Mouse (Mus musculus) left cerebral cortex, adult 9 months (tissue): ENCODE measurements around the gene Aldh2.
"Not testable (repeated sequence)": the region's sequence is repeated elsewhere in the genome, so short reads cannot be mapped to it uniquely, and the experiment has no call there.

Source experiments
- DNase-seq, 2 experiments: peaks; one replicate each; pipeline ENCODE4 v3.0.0; 2022; ENCODE audit warnings: low spot score in 2 of 2

The Aldh2 gene

DNA sequence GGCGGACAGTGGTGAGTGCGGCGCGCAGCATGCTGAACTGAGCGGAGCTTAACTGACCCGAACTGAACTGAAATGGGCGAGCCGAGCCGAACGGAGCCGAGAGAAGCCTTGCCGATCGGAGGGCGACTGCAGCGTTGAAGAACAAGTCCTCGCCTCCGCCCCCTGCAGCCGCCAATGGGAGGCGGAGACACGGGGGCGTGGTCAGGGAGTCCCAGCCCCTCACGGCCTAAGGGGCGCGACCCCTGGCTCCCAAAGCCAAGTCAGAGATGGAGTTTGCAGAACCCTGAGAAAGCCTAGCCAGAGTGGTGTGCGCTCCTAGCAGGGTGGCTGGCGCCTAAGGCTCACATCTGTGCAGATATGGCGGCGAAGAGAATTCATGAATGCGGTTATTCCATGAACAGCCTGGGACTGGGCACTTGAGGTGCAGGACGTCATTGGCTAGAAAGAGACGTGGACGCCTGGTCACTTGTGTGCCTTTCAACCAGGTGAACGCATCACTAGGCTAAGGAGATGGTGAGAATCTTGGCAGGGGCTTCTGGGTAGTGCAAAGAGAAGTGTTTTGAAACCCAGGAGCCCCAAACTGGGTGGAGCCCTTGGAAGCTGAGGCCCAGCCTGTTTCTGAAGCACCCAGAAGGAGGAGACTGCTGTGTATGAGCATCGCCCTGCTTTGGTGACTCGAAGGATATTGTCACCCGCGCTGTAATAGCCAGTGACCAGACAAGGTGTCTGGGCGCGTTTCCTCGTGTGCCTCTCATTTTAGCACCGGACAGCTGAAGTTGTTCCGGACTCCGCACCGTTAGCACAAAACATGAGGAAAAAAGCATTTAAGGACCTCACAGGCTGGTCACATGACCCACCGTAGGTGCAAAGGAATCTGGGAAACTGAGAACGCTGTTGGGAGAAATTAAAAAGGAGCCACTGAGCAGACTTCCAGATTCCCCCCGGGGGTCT is at the start of gene Aldh2:
Aldh2 (minus strand) TSS at position 374 of the 951 bp plus-strand sequence.
- DNase-seq: peak; percentile 32 to 71

DNA sequence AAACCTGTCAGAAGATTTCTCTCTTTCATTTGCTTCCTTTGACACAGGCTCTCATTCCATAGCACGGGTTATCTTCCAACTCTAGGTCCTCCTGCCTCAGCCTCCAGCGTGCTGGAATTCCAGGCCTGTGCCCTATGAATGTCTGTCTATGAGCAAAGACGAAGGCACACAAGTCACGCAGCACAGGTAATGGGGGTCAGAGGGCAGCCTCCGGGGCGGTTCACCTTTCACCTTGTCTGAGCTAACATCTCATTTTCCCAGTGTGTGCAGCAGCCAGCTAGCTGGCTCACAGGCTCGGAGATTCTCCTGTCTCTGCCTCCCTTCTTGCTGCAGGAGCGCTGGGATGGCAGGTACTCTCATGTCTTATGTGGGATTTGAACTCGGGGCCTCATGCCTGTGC is 46.0 kb upstream of the Aldh2 start:
- no peak for DNase-seq

DNA sequence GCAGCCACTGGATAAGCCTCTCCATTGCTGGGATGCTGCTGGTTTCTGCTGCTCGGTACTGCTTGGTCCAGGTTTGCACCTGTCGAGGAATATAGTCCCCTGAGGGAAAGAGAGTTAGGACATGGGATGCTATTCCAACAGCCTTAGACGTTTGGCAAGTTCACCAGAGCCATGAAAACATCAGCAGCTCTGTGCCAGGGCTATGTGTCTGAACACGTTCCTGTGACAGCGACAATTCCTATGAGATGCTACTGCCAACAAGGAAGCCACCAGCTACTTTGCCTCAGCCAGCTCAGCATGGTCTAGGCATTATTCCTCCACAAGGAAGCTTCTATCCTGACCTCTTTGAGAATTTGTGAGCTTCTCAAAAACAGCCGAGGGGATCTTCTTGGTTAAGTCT is 43.7 kb upstream of the Aldh2 start:
- no peak for DNase-seq

DNA sequence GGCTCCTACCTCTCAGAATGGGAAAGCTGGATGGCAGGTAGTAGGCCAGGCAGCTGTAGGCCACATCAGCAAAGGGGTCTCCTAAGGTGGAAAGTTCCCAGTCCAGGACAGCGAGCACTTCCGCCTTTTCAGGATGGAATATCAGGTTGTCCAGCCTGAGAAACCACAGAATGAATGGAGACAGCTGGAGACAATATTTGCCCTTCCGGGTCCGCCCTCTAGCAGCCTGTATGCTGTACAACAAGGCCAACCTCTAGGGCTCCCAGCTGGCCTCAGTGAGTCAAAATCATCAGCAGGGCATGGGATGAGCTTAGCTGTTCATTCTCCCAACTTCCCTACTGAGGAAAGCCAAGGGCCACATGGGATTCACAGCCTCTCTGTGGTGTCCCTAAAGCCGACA is 41.0 kb upstream of the Aldh2 start:
- no peak for DNase-seq

- DNase-seq: no peak
Observed at GRCm38 (mm10) chr5:121632804-121633203, 39.2 kb upstream of the Aldh2 start.

DNA sequence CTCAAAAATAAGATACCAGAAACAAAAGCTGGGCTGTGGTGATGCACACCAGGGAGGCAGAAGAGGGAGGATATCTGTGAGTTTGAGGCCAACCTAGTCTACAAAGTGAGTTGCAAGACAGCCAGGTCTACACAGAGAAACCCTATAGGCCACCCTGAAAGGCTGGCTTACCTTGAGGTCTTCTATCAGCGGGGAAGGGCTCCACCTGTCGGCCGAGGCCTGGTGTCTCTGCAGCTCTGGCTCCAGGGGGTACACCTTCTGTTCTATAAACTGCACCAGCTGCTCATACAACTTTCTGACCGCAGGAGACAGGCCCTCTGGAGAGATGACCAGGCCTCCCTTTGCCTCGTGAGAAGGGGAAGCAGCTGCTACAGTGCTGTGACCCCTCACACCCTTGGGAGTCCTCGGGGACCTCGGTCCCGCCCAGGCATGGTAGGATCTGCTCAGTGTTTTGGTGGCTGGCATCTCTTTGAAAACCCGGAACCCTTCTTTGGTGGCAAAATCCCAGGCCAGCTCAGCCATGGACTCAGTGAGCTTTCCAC is 37.6 kb upstream of the Aldh2 start:
- not testable (repeated sequence) for DNase-seq

DNA sequence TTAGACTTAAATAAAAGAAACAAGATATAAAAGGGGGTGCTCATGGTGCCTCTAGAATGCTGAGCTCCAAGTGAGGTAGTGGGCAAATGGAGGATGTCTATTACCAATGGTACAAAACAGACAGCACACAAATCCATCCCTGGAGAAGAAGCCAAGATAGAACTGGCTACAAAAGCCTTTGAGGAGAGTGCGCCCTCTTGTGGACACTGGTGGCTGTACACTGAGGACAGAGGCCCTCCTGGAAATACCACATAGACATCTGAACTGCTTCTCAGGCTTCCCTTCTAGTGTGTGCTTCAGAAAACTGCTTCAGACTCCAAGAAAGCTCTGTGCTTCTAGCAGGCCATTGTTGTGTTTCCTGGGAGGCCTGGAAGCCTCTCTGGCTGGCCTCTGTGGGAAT is 34.2 kb upstream of the Aldh2 start:
- peak in 1 of 2 experiments; percentile 74 for DNase-seq

GRCm38 (mm10) chr5:121623241-121623640 is 29.6 kb upstream of the Aldh2 start:
- DNase-seq: no peak

DNA sequence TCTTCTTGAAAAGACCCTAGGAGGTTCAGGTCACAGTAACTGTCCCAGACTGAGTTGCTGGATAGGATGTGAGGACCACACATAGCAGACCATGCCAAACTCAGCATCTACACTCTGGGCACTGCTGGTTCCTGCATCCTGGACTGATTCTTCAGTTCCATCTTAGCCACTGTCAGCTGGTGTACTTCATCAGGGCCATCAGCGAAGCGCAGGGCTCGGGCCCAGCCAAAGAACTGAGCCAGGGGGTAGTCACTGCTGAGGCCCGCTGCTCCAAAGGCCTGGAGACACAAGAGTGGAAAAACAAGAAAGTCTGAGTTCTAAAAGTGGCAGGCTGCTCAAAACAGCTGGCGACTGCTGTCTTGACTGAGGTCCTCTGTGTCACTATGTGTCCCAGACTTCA is 27.5 kb upstream of the Aldh2 start:
- DNase-seq: no peak

DNA sequence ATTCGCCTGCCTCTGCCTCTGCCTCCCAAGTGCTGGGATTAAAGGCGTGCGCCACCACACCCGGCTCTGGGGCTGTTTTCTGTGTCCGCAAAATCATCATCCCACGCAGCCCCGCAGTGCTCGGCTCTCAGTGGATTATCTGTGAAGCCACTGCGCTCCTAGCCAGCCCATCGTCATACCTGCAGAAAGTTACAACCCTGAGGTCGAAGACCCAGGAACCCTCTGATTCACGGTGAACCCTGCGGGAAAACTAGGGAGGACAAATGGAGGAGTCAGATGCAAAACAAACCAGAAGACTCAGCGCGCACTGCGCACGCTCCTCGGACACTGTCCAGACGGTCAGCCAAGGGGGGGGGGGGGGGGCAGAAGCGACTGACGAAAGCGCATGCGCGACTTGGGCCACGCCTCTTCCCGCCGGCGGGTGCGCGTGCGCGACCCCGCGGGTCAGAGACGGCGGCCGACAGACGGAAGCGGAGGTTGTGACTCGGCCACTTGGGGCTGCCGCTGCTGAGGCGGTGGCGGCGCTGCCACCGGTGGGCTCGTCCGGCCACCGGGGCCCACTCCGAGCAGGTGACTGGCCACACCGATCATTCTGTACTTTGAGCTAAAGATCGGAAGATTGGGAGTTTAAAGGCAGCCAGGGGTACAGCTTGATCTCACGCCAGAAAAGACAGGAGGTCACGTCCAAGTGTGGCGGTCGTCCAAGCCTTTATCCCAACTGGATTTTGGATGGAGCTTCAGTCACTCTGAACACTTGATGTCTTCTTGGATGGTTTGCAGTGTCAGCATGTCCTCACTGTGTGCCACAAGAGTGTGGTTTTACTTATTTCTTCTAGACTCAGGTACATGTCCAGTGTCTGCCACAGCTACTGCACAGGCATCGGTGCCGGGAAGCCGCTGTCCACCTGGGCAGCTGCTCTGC is 25.2 kb upstream of the Aldh2 start, which contains the start of gene Acad12:
Acad12 (minus strand) TSS at position 347 of the 922 bp plus-strand sequence.
- peak in 1 of 2 experiments; percentile 70 for DNase-seq

- not testable (repeated sequence) for DNase-seq
Observed at GRCm38 (mm10) chr5:121614921-121615320, 21.3 kb upstream of the Aldh2 start.

DNA sequence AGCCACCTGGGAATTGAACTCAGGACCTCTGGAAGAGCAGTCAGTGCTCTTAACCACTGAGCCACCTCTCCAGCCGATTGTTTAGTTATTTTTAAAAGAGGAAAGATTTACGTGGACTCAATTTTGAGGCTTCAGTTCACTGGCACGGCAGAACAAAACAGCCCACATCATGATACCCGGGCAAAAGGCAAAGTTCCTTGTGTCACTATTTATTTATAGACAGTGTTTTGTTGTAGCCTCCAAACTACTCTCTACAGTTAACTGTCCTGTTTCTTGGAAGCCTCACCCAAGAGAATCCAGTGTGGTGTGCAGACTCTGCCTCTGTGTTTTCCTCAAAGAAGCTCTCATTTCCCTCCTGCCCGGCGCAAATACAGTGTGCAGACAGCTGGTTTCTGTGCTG is 18.4 kb upstream of the Aldh2 start:
- DNase-seq: no peak

- DNase-seq: not testable (repeated sequence)
Observed at GRCm38 (mm10) chr5:121609556-121610135, 16.0 kb upstream of the Aldh2 start.

GRCm38 (mm10) chr5:121606151-121606550 is 12.5 kb upstream of the Aldh2 start:
- DNase-seq: peak in 1 of 2 experiments; percentile 82

DNA sequence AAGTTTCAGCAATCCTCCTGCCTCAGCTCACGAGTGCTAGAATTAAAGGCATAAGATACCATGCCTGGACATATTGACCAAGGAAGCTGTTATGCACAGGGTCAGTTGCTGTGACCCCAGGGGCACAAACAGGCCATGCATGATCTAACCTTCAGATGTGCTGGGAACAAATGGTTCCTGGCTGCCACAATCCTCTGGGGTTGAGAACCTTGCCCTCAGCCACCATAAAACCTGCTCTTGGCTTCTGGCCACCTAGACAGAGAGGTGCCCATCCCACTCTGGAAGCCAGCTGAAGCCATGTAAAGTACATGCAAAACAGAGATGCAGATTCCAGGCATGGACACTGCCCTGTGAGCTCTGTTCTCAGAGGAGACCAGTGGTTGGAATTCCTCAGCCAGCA is 10.2 kb upstream of the Aldh2 start:
- DNase-seq: not testable (repeated sequence)

GRCm38 (mm10) chr5:121601547-121602299 is 8.1 kb upstream of the Aldh2 start:
- peak in 1 of 2 experiments; percentile 93 for DNase-seq

DNA sequence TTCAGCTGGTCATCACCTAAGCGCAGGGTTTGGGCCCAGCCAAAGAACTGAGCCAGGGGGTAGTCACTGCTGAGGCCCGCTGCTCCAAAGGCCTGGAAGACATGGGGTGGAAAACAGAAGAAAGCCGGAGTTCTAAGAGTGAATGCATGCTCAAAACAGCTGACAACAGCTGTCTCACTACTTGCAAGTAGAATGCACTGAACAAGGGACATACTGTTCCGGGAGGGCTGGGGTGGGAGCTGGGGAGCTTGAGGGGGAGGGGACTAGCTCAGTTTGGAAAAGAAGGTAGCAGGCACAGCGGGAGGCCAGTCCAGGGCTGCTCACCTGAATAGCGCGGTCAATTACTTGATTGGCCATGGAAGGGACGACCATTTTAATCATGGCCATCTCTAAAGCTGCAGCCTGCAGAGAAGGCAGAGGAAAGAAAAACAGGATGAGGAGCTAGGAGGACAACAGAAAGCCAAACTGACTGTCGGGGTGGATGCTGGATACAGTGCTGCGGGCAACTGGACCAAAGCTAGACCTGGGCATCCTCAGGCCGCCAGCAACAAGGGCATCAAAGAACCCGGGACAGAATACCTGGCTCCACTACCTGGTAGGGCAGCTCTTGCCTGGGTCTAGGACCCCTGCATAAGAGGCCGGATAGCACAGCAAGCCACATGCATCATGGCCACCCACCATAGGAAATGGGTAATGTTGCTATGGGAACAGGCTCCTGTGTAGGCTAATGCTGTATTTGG is 5.4 kb upstream of the Aldh2 start:
- DNase-seq: no peak

DNA sequence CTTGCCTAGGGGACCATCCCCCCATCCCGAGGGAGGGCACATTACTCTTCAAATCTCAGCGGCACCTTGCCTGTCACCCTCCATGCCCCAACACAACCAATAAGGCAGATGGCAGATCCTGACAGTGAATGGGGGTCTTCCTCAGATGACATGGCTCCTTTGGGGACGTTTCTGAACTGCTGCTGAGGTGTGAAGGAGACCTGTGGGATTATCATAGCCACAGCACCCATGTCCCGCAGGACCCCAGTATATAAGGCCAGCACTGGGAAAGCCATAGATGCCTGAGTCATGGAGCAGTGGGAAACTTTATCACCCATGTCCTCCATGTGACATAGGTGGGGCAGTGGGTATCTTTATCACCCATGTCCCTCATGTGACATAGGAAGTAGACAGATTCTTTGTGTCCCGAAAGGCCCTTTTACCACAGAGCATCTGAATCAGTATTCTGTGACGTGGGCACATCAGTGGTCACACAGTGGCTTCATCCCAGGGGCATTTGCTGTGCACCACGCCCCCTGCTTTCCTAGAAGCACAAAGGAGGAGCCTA is 4.4 kb upstream of the Aldh2 start:
- no peak for DNase-seq

GRCm38 (mm10) chr5:121597332-121597731 is 3.7 kb upstream of the Aldh2 start:
- no peak for DNase-seq

GRCm38 (mm10) chr5:121596226-121596625 is 2.6 kb upstream of the Aldh2 start:
- DNase-seq: no peak
